Mouse (Mus musculus) spleen, adult 12 weeks (tissue): Measurements from ENCODE around the gene Zfp758.
A peak's percentile ranks its signal among the peaks of the same experiment; 100 is the strongest.
"Not testable (repeated sequence)": the region's sequence is repeated elsewhere in the genome, so short reads cannot be mapped to it uniquely, and the experiment has no call there.

Source experiments
- DNase-seq: peaks from one replicate; pipeline ENCODE4 v3.0.0; 2022; ENCODE audit warnings: low spot score

Gene Zfp758

DNA sequence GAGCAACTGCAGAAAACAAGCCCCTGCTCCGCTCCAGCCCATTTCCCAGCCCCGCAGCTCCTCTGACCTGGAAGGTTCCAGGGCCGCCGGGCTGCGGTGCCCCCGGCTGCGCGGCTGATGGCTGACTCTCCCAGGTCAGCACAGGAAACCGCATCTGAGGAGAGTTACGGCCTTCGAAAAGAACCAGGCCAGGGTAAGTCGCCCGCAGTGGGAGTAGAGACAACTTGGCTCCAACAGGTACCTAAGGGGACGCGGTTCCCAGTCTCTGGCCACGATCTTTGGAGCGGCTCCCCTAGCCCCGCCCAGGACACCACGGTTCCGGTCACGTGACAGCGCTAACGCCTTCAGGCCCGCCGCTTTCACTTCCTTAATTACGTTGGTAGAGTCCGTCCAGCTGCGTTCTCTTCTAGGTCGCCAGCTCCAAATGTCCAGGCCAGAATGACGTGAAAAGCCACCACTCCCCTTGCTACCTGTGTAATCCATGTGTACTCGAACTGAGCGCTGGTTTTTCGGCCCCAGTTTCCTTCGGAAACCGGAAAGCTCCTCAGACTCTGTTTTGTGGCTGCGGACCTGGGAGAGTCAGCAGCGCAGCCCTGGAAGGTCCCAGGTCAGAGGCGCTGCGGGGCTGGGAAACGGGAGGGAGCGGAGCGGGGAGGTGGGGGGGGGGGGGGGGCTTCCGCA is at the start of gene Zfp758, which contains the start of gene Zfp944:
Gene Zfp758, plus strand, starts transcription at position 353 of the 681 bp plus-strand sequence.
Gene Zfp944, minus strand, starts transcription at position 300 of the 681 bp plus-strand sequence.
- peak; percentile 75 for DNase-seq

DNA sequence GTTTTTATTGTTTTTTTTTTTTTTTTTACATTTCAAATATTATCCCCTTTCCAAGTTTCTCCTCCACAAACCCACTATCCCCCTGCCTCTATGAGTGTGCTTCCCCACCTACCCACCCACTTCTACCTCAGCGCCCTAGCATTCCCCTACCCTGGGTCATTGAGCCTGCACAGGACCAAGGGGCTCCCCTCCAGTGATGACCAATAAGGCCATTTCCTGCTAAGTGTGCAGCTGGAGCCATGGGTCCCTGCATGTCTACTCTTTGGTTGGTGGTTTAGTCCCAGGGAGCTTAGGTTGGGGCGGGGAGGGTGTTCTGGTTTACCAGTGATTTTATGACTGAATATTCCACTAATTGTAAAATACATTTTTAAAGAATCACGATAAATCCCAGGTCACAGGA is 47.0 kb upstream of the Zfp758 start:
- DNase-seq, result not testable (repeated sequence)

DNA sequence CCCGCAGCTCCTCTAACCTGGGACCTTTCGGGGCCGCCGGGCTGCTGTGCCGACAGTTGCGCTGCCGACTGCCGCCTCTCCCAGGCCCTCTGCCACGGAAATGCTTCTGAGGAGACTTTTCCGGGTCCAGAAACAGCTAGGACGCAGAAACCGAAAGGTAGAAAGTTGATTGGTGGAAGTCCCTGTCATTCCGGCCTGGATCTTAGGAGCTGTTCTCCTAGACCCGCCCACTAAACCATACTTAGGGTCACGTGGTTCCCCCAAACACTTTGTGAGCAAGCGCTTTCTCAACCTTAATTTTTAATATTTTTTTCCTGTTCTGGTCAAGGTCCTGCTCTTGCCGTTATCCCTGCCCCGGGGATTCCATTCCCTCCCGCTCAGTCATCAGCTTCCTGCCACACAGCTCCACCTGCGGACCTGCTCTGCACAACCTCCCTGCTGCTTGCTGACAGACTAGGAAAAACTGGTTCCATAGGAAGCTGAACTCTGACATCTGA is 46.5 kb upstream of the Zfp758 start, which contains the start of gene CT030661.1:
Gene CT030661.1, minus strand, starts transcription at position 108 of the 497 bp plus-strand sequence.
- DNase-seq, result peak; percentile 68

DNA sequence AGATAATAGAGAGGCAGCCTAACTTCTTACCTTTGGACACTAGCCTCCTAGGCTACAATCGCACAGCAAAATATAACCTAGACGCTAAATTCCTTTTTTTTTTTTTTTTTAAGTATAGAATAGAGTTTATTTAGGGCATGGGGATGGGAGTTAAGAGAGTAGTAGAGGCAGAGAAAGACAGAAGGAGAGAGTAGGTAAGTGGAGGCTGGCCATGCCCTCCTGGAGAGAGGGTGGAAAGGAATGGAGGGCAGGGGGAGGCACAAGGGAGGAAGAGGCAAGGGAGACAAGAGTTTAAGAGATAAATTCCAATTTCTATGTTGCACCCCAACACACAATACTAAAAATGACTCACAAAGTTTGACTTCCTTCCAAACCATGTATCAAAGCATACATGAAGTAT is 46.0 kb upstream of the Zfp758 start:
- not testable (repeated sequence) for DNase-seq

DNA sequence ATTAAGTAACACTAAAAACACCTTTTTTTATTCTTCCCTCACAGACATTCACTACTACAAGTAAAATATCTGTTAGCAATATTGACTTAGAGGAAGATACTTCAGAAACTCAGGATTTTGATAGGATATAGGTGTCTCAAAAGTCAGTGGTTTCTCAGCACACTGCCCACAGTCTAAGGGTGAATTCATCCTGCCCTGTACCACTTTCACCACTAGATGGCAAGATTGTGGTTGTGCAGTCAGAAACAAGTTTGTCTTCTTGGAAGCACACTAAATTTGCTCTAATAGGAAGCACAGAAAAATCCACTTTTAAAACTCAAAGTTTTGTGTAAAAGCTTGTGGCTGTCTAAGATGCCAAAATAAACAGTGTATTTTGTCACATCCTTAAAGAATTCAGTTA is 8.5 kb upstream of the Zfp758 start:
- no peak for DNase-seq

DNA sequence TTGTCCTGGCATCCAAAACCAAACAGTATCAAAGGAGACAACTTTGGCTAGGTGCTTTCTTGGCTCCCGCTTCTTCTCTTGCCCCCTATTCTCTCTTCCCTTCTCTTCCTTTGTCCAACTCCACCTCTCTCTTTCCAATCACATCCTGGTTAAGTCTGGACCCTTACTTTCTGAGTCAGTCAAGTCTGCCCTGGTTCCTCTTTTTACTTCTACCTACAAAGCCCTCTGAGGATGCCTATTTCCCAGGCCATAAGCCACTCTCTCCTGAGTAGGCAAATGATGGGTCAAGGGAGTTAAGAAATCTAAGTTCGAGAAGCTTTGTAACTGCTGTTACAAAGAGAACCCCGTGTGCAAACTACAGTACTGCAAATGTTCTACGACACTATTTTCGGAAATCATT is 681 bp upstream of the Zfp758 start:
- DNase-seq, result no peak

DNA sequence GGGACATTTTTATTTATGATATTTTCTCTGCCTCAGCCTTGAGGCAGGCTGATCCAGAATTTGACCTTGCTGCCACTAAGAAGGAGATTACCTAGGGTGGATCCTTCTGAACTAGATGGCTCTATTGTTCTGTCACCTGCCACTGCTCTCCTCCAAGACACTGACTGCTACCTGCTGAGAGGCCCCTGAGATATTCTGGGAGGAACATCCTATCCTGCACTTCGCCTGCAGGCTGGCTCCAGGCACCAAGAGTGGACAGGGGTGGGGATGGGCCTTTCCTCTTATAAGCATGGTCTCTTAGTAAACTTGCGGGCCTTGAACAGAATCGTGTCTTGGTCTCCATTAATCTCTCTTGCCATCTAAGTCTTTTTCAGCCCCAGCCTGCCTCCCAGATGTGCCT is 2.6 kb downstream of the Zfp758 start:
- DNase-seq, result no peak

DNA sequence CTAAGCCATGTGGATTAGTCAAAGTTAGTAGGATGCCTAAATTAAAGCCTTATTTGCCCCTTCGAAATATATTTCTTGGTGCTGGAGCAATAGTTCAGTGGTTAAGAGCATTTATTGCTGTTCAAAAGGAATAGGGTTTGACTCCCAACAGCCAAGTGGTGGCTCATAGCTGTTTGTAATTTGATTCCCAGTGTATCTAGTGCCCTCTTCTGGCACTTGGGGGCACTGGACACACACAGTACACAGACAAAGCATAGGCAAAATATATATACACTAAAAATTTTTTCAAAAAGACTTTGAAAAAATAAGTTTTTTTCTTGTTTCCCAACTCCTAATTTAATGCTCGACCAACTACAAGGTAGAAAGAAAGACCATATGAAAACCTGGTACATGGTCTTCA is 49.5 kb downstream of the Zfp758 start:
- no peak for DNase-seq

DNA sequence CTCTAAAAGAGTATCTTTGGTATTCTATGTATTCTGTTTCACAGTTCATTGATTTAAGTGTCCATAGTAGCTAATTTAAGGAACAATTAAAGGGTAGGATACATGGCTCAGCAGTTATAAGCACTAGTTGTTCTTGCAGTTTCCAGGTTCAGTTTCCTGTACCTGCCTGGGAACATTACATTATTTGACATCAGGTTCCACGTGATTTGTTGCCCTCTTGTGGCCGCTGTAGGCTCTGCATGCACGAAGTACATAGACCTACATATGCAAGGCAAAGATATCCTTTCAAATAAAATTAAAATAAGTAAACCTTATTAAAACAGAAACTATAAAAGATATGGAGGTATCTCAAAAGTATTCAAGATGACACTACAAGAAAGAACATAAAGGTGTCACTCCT is 56.3 kb downstream of the Zfp758 start:
- peak; percentile 9 for DNase-seq

DNA sequence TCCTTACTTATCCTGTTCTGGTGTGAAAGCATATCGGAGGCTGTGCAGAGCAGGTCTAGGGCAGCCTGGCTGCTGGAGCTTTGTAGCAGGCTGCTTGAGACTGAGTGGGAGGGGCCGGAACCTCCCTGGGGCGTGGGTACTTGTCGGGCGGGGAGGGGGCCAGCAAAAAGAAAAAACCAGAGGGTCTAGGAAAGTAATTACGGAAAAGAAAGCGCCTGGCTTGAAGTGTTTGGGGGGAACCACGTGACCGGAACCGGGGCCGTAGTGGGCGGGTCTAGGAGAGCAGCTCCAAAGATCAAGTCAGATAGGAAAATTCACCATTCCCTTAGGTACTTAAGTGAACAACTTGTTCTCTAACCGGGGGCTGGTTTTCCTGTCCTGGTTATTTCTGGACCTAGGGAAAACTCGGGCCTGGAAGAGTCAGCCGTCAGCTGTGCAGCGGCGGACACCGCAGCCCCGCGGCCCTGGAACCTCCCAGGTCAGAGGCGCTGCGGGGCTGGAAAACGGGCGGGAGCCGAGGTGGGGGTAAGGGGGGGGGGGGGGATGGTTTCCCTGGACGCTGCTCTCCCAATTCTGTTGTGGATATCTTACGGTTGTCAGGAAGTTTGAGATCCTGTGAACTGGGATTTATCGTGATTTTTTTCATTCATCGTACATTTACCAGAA is 62.8 kb downstream of the Zfp758 start, which contains the start of gene Zfp946:
Gene Zfp946, plus strand, starts transcription at position 271 of the 666 bp plus-strand sequence.
- DNase-seq, result peak; percentile 65

DNA sequence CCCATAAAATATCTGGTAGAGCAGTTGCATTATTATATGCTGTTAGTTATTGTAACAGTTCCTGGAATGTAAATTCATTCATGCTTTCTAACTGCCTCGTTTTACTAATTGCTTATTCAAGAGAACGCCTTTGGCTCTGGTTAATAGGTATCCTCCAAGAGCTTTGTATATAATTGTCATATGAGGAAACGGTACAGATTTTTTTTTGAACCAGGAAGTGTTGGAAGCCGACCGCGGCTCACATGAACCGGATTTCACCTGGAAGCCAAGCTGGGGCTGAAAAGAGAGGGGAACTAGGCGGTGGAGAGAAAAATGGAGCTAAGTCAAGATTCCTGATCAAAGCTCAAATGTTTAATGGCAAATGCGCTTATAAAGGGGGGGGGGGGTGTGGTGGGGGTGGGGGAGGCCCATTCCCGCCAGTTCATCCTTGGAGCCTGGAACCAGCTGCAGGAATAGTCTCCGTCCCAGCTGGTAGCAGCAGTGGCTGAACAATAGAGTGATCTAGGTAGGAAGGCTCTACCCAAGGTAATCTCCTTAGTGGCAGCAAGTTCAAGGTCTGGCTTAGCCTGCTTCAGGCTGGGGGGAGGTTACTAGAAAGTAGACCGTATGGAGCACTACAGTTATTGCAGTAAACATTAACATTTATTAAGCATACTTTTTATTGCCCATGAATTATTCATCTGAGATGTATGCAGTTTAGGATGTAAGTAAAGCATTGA is 63.5 kb downstream of the Zfp758 start:
- no peak for DNase-seq
